Mouse (Mus musculus) heart, embryonic 14.5 days (tissue): ENCODE measurements around the gene Zfp277. TPM values are rescaled to one million over a fixed set of nuclear protein-coding genes. Genes with fewer than 3 reads are reported as not detected.
A peak's percentile ranks its signal among the peaks of the same experiment; 100 is the strongest.

ENCODE experiments used
- ATAC-seq: fragments of 200-750 bp; cut with Nextera tagmentation; 2 replicates; pipeline ENCODE4 v1.8.0; 2017; ENCODE audit warnings: low read depth, moderate TSS enrichment; ENCODE audit not compliant: insufficient number of reproducible peaks, insufficient read depth, low FRiP score
- H3K27ac ChIP-seq, 2 experiments: fragments of 200-500 bp in 1 of 2; fragments of 300-500 bp in 1 of 2; sonication (generic) in 1 of 2; replicated peaks in 1 of 2; 2 replicates each; pipeline ENCODE4 v1.5.1; 2012 to 2014; ENCODE audit warnings: low read depth in 2 of 2, low read length in 2 of 2, control low read depth in 1 of 2, mild to moderate bottlenecking in 1 of 2, mixed read lengths in 1 of 2; ENCODE audit not compliant: control insufficient read depth in 1 of 2, insufficient read depth in 1 of 2
- H3K27me3 ChIP-seq: fragments of 300-500 bp; sonication (generic); 2 replicates; pipeline ENCODE4 v1.6.1; 2014; ENCODE audit warnings: mild to moderate bottlenecking, low read length, control low read depth; ENCODE audit not compliant: control insufficient read depth, insufficient read depth
- H3K36me3 ChIP-seq: fragments of 300-500 bp; sonication (generic); 2 replicates; pipeline ENCODE4 v1.6.1; 2014; ENCODE audit warnings: mild to moderate bottlenecking, control low read depth, low read length, mixed read lengths; ENCODE audit not compliant: control insufficient read depth, insufficient read depth
- H3K4me1 ChIP-seq, 2 experiments: fragments of 200-500 bp in 1 of 2; fragments of 300-500 bp in 1 of 2; sonication (generic) in 1 of 2; 2 replicates each; pipeline ENCODE4 v1.6.1; 2012 to 2014; ENCODE audit warnings: low read length in 2 of 2, control low read depth in 1 of 2, mixed read lengths in 1 of 2; ENCODE audit not compliant: control insufficient read depth in 2 of 2, insufficient read depth in 2 of 2
- H3K4me2 ChIP-seq: fragments of 300-500 bp; sonication (generic); 2 replicates; pipeline ENCODE4 v1.6.1; 2014; ENCODE audit warnings: mild to moderate bottlenecking, low read length
- H3K4me3 ChIP-seq, 2 experiments: fragments of 200-500 bp in 1 of 2; fragments of 300-500 bp in 1 of 2; sonication (generic) in 1 of 2; 2 replicates each; pipeline ENCODE4 v1.5.1; 2012 to 2014; ENCODE audit warnings: low read length in 2 of 2, mild to moderate bottlenecking in 2 of 2, control low read depth in 1 of 2, low read depth in 1 of 2, moderate library complexity in 1 of 2; ENCODE audit not compliant: control insufficient read depth in 1 of 2, insufficient read depth in 1 of 2
- H3K9ac ChIP-seq: fragments of 300-500 bp; sonication (generic); 2 replicates; pipeline ENCODE4 v1.6.1; 2014; ENCODE audit warnings: mild to moderate bottlenecking, low read length
- H3K9me3 ChIP-seq: fragments of 300-500 bp; sonication (generic); 2 replicates; pipeline ENCODE4 v1.6.1; 2016; ENCODE audit warnings: low read length, control low read depth; ENCODE audit not compliant: control insufficient read depth
- WGBS: fragments of 180-500 bp; shearing (Covaris S2); extraction: QIAGEN DNeasy Blood & Tissue Kit; methylation state at CpG from one replicate; pipeline ENCODE4 v1.1.7; 2014; 5-methylcytosine and 5-hydroxymethylcytosine counted together
- polyA plus RNA-seq: library from polyadenylated mRNA; unstranded; fragments of >200 nt; fragmentation: Nextera tagmentation; extraction: Ambion mirVana; gene quantifications from 2 replicates; pipeline ENCODE4 v1.2.1, GENCODE M21; 2014

Gene Zfp277
- 32.1 and 37.5 TPM in 2 replicates for polyA plus RNA-seq

DNA sequence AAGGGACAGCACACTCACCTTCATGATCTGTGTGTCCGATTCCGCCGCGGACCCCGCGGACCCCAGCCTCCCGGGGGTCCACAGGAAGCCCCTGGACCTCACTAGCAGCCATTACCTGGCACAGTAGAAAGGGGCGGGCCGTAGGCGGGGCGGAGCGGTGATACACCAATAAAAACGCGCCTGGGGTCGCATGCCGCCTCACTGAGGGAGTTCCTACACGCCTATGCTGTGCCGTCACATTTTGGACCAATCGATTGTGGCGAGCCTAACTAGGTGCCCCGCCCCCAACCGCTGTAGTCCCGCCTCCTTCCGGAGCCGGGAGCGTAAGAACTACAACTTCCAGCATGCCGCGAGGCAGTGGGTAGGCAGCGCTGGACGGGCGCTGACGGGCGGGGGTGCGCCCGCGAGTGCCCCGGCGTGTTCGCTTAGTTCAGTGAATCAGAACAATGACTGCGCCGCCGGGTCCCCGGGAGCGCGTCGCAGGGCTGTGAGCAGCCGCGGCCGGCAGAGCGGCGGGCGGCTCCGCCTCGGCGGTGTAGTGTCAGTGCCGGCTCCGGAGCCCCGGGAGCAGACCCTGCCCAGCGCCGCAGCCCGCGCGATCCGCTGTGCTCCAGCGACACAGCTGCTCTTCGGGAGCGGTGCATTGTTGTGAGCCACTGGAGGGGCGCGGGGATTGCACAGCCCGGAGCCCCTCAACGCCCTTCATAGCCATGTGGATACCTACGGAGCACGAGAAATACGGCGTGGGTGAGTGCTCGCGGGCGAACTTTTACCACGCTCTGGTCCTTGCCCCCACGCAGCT, at the start of gene Zfp277, which contains the start of gene Dock4:
Zfp277 (minus strand) TSS at position 255 of the 802 bp plus-strand sequence.
Dock4 (plus strand) TSS at position 305 of the 802 bp plus-strand sequence.
- Histone ChIP-seq H3K36me3 (no peaks in the 10 kb centered on the region), H3K4me1 (peaks cover 10 to 30% of the 10 kb centered on the region in 2 experiments), H3K4me3 (peak within 1 kb of the TSS; percentile 80 to 84), H3K9ac (peak within 1 kb of the TSS; percentile 87), H3K27me3 (no peaks in the 10 kb centered on the region), H3K9me3 (no peaks in the 10 kb centered on the region), H3K27ac (peak within 1 kb of the TSS; percentile 38 to 83), H3K4me2 (peak within 1 kb of the TSS; percentile 96)
- ATAC-seq = peak; percentile 98
- WGBS = under 1% methylated on average over 80 of the region's 80 CpGs

DNA sequence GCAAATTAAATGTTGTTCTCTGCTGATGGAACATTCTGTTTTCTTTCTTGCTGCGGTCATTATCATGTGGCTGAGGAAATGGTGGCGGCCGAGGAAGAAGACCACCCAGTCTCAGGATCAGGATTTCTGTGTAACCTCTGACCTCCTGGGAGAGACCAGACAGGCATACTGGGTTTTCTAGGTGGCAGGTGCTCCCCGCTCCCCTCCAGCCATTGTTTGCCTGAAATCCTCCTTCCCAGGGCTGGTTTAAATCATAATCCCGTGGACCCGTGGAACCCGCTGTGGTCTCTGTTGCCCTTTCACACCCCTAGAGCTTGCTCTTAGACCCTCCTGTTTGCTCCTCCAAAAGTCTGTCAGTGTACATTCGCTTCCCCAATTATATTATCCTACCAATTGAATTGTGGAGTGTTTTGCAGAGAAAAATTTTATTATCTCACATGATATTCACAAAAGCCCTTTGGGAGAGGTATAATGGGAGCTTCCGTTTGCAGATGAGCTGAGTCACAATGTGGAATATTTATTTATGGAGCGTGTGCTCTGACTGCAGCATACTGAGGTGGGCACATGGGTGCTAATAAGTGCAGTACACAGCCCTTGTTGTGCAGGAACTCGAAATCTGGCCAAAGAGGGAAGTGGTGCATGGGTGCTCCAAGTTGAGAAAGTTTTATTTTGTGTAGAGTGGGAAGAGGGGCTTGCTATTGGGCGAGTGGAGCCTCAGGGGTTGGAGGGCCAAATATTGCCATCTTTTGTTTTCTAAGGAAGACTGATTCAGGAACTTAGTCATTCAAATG, 40.5 kb upstream of the Zfp277 start:
- peak overlapping the region in 1 of 2 experiments; percentile 8; a peak in 1 of 4 replicates for H3K27ac ChIP-seq
- H3K9ac ChIP-seq = no peak overlapping the region
- no peaks in the 10 kb centered on the region for H3K27me3 ChIP-seq
- no peaks in the 10 kb centered on the region for H3K9me3 ChIP-seq
- WGBS = 71% methylated on average over 12 of the region's 12 CpGs
- ATAC-seq = no peak
- no peak overlapping the region for H3K4me2 ChIP-seq
- no peaks in the 10 kb centered on the region for H3K36me3 ChIP-seq
- peaks cover 6 to 13% of the 10 kb centered on the region in 2 experiments for H3K4me1 ChIP-seq
- no peak overlapping the region for H3K4me3 ChIP-seq

DNA sequence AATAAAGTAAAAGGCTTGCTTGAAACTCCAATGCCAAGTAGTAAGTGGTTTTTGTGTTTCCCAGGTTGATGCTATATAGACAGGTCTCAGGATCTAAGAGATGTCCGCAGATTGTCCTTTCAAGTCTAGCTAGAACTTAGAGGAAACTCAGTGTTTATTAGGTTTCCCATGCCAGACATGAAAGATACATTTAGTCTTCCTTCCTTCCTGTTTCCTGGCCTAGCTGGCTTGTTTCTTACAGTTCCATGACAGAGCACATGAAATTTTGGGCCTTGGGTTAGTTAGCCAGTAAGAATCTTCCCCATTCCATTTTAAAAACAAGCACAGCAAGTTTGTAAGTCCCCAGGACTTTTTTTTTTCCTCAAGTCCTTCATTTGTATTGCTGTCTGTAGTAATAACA, 39.5 kb upstream of the Zfp277 start:
- 85% methylated on average over 1 of the region's 1 CpGs for WGBS

DNA sequence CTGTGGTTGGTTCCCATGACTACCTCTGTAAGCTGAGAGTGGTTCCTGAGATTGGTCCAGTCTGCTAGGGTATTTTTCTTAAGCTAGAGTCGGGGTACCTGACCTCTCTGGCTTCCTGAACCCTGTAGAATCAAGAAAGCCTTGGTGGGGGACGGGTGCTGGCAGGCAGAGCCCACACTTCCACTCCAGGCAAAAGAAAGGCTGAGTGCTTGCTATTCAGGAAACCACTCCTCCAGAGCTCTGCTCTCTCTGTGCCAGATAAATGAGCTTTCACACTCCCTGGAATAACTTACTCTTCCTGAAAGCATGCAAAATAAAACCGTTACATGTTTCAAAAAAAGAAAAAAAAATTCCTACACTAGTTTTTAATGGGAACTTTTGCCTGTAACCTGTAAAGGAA, 38.5 kb upstream of the Zfp277 start:
- no peaks in the 10 kb centered on the region for H3K9me3 ChIP-seq
- H3K4me3 ChIP-seq = no peak overlapping the region
- H3K27me3 ChIP-seq = no peaks in the 10 kb centered on the region
- ATAC-seq = peak; percentile 77
- H3K36me3 ChIP-seq = no peaks in the 10 kb centered on the region
- H3K4me1 ChIP-seq = peaks cover 6 to 13% of the 10 kb centered on the region in 2 experiments
- peak overlapping the region; percentile 21; the same call in 1 of the 2 replicates for H3K4me2 ChIP-seq
- 4% methylated on average over 3 of the region's 3 CpGs for WGBS
- peak overlapping the region; percentile 32 to 50; a peak in 3 of 4 replicates for H3K27ac ChIP-seq
- 0 out of 2 replicates have a peak overlapping the region, but pooled peaks have one; percentile 11 for H3K9ac ChIP-seq

More for the DNA sequence above, 39.5 kb upstream of the Zfp277 start:
- ATAC-seq = no peak
- Histone ChIP-seq H3K4me1 (peaks cover 6 to 13% of the 10 kb centered on the region in 2 experiments), H3K4me3 (no peak overlapping the region), H3K27me3 (no peaks in the 10 kb centered on the region), H3K4me2 (no peak overlapping the region), H3K36me3 (no peaks in the 10 kb centered on the region), H3K9me3 (no peaks in the 10 kb centered on the region), H3K9ac (no peak overlapping the region), H3K27ac (0 out of 4 replicates have a peak overlapping the region, but pooled peaks of 1 of the 2 experiments have one; percentile 28)

DNA sequence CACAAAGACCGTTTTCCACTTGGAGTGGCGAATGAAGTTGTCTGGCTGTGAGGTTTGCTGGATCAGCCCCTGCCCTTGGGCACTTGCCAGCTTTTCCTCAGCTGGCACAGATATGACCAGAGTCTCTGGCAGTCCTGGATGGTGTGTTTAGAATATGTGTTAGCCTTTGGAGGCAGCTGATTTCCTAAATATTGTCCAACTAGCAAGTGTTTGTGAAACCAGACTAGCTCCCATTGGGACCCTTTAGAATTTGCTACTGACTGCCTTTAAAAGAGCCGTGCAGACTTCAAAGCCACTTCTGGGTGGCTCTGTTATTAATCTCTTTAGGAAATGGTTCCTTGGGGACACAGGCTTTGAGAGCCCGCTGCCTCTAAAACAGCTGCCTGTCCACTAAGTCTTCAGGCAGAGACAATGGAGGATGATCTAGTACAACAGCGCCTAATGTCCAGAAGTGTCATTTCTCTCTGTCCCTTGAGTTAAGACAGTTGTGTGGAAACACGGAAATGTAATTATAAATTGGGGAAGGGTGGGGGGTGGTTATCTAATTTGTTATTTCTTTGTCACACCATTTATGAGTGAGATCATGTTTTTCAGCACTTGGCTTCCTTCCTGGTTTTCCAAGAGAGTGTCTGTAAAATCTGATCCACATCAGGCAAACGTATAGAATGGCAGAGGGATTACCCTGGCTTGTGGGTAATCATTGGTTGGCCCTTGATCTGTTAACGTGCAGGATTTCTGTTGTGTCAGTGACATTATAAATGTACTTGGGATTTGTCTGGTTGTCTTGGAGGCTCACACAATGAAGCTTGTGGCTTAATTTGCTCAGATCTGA, 32.1 kb upstream of the Zfp277 start:
- Histone ChIP-seq H3K4me2 (peak overlapping the region; percentile 21), H3K9ac (no peak overlapping the region), H3K9me3 (no peaks in the 10 kb centered on the region), H3K27me3 (no peaks in the 10 kb centered on the region), H3K36me3 (no peaks in the 10 kb centered on the region), H3K4me3 (no peak overlapping the region), H3K27ac (peak overlapping the region in 1 of 2 experiments; percentile 50; a peak in 1 of 4 replicates), H3K4me1 (peaks cover 2 to 20% of the 10 kb centered on the region in 2 experiments)
- no peak for ATAC-seq
- 48% methylated on average over 8 of the region's 8 CpGs for WGBS

DNA sequence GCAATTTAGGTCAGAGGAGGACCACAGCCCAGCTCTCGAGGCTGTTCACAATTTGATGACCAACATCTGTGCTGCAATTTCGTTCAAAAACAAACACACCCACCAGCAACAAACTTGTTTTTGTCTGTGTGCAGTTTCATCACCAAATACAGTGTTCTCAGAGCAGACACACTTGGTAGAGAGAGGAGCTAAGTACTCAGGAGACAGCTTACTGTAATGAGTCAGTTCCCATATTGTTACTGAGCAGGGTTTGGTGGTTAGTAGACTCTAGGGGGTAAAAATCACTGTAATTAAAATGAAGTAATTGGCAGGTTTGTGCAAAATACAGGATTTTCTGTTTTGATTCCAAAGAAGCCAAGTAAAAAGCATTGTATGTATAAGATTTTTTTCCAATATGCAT, 28.0 kb upstream of the Zfp277 start:
- no peaks in the 10 kb centered on the region for H3K36me3 ChIP-seq
- no peak overlapping the region for H3K4me2 ChIP-seq
- no peak for ATAC-seq
- no peak overlapping the region for H3K4me3 ChIP-seq
- no peak overlapping the region for H3K27ac ChIP-seq
- no peak overlapping the region for H3K9ac ChIP-seq
- no peaks in the 10 kb centered on the region for H3K9me3 ChIP-seq
- peaks cover 11 to 33% of the 10 kb centered on the region in 2 experiments for H3K4me1 ChIP-seq
- H3K27me3 ChIP-seq = no peaks in the 10 kb centered on the region
- WGBS = 55% methylated on average over 2 of the region's 2 CpGs
